Mouse (Mus musculus): ENCODE measurements around the gene Col4a2.
A peak's percentile ranks its signal among the peaks of the same experiment; 100 is the strongest.
"Not testable (repeated sequence)": the region's sequence is repeated elsewhere in the genome, so short reads cannot be mapped to it uniquely, and the experiment has no call there.

Col4a2 gene

DNA sequence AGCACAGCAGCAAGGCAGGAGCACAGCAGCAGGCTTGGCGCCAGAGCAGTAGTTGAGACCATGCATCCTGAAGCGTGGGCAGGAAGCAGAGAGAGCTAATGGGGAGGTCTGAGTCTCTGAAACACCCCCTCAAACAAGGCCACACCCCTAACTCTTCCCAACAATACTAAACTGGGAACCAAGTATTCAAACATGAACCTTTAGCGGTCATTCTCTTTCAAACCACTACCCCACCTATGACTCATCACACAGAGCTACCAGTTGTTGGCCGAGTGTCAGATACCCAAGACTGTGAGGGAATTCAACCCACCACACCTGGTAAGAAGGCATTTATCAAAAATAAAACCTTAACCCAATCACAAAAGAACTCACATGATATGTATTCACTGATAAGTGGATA is 174.6 kb downstream of the Col4a2 start:
- DNase-seq (ENCODE audit: low read depth), result no peak

DNA sequence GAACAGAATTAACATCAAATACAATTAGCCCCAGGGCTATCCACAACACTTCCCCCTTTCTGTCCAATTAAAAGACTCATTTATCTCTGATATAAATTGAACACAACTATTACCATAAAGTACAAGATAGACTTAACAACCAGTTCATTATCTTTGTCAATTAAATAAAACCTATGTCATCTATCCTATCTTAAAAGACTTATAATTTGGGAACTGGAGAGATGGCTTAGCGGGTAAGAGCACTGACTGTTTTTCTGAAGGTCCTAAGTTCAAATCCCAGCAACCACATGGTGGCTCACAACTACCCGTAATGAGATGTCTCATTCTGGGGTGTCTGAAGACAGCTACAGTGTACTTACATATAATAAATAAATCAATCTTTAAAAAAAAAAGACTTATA is 179.7 kb downstream of the Col4a2 start:
- DNase-seq (ENCODE audit: low read depth), result not testable (repeated sequence)

DNA sequence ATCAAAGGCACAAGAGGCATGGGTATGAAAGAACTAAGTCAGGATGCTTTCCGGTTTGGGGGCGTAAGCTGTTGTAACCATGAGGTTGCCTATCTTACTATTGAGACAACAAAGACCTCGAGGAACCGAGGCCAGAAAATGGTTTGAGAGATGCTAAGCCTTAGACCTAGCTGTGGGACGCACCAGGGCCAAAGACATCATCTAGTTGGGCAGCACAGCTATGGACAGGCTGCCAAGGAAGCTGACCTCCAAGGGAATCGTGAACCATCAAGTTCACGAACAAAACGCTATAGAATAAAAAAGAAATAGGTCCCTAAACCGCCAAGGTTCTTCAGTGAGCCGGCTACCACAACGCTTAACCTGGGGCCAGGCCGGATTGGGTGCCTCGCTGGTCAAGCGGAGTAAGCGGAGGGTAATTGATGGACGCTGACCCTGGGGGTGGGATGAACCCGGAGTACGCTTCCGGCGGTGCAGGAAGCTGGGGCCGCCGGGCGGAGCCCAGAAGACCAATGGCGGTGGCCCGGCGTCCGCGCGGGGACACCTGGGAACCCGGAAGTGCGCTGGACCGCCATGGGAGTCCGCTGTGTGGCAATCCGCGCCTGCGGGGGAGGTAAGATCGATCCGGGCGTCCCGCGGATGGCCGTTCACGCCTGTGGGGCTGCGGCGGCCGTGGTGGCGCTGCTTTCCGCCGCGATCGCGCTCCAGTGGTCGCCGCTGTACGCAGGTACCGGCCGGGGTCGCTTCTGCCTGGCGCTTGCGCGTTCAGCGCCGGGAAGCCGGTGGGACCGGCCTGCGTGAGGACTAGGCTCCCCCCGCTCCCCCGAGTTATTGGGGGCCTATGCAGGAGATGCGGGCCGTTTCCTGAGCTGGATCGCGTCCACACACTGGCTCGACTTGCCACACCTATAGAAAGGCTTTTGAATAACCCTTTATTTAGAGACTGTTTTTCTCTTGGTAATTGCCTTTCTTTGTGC is 184.7 kb downstream of the Col4a2 start, which contains the start of gene Naxd:
Gene Naxd (plus strand): TSS at position 490 of the 974 bp plus-strand sequence.
- DNase-seq (ENCODE audit: low read depth), result peak; percentile 83

DNA sequence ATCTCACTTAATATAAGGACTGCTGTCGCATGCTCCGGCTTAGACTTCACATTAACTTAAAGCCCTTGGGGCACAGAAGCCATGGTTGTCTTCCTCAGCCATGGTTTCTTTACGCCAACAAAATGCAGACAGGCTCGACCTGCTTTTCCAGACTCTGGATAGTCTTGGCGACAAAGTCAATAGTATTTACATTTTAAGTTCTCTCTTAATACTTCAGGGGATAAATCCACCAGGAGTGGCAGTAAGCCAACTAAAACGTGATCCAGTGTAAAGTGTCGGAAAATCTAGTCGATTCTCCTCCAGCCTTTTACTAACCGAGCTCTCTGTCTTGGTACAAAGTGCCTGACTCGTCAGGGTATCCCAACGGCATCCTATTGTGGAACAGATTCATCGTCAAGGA is 185.7 kb downstream of the Col4a2 start:
- no peak for DNase-seq (ENCODE audit: low read depth)

All from c-Kit-positive CD71-positive TER-119-negative erythroid progenitor cells, embryonic 14.5 days (primary cell).